Mouse (Mus musculus): Measurements from ENCODE around the gene Grhpr. TPM values are rescaled to one million over a fixed set of nuclear protein-coding genes. Genes with fewer than 3 reads are reported as not detected.

Grhpr gene
- polyA plus RNA-seq (2014; fragmentation: Nextera tagmentation; extraction: Ambion mirVana) = 39.0 and 46.9 TPM in 2 replicates

GRCm38 (mm10) chr4:44981280-44981973, at the start of gene Grhpr:
Gene Grhpr (plus strand): TSS chr4:44981395.
- 0% methylated on average over 32 of the region's 40 CpGs for WGBS
- Histone ChIP-seq H3K36me3 (ENCODE audit: control insufficient read depth, insufficient read depth, low read length) (no peaks in the 10 kb centered on the region), H3K27ac (ENCODE audit: low read depth, low read length) (peak within 1 kb of the TSS; percentile 58; the same call in 1 of the 2 replicates), H3K9me3 (ENCODE audit: control insufficient read depth, low read length) (no peaks in the 10 kb centered on the region), H3K4me3 (ENCODE audit: low read depth, low read length) (peak within 1 kb of the TSS; percentile 63), H3K4me2 (replicated peaks; ENCODE audit: low read depth, low read length) (peak within 1 kb of the TSS; percentile 94), H3K9ac (ENCODE audit: low read depth, low read length) (peak within 1 kb of the TSS; percentile 74), H3K4me1 (replicated peaks; ENCODE audit: control insufficient read depth, insufficient read depth, low read length) (peaks cover 2% of the 10 kb centered on the region; the same call in 1 of the 2 replicates), H3K27me3 (ENCODE audit: control insufficient read depth, insufficient read depth, low read length) (no peaks in the 10 kb centered on the region)
- DNase-seq (ENCODE audit: low spot score) (peak; percentile 91), ATAC-seq (ENCODE audit: low FRiP score) (peak; percentile 92)

- Histone ChIP-seq H3K4me1 (replicated peaks; ENCODE audit: control insufficient read depth, insufficient read depth, low read length) (no peaks in the 10 kb centered on the region), H3K27ac (ENCODE audit: low read depth, low read length) (no peak overlapping the region), H3K9ac (ENCODE audit: low read depth, low read length) (no peak overlapping the region), H3K27me3 (ENCODE audit: control insufficient read depth, insufficient read depth, low read length) (no peaks in the 10 kb centered on the region), H3K4me2 (replicated peaks; ENCODE audit: low read depth, low read length) (no peak overlapping the region), H3K4me3 (ENCODE audit: low read depth, low read length) (no peak overlapping the region), H3K36me3 (ENCODE audit: control insufficient read depth, insufficient read depth, low read length) (peaks cover 3% of the 10 kb centered on the region; the same call in 1 of the 2 replicates), H3K9me3 (ENCODE audit: control insufficient read depth, low read length) (no peaks in the 10 kb centered on the region)
- DNase-seq (ENCODE audit: low spot score) = no peak
- 90% methylated on average over 6 of the region's 6 CpGs for WGBS
- ATAC-seq (ENCODE audit: low FRiP score) = no peak
Observed at GRCm38 (mm10) chr4:44931732-44932131, 49.5 kb upstream of the Grhpr start.

GRCm38 (mm10) chr4:44938359-44939340, 42.5 kb upstream of the Grhpr start:
- Histone ChIP-seq H3K4me2 (replicated peaks; ENCODE audit: low read depth, low read length) (no peak overlapping the region), H3K27me3 (ENCODE audit: control insufficient read depth, insufficient read depth, low read length) (no peaks in the 10 kb centered on the region), H3K27ac (ENCODE audit: low read depth, low read length) (no peak overlapping the region), H3K9me3 (ENCODE audit: control insufficient read depth, low read length) (no peaks in the 10 kb centered on the region), H3K36me3 (ENCODE audit: control insufficient read depth, insufficient read depth, low read length) (peaks cover 2% of the 10 kb centered on the region; the same call in 1 of the 2 replicates), H3K4me3 (ENCODE audit: low read depth, low read length) (no peak overlapping the region), H3K4me1 (replicated peaks; ENCODE audit: control insufficient read depth, insufficient read depth, low read length) (no peaks in the 10 kb centered on the region), H3K9ac (ENCODE audit: low read depth, low read length) (no peak overlapping the region)
- DNase-seq (ENCODE audit: low spot score) = no peak
- ATAC-seq (ENCODE audit: low FRiP score) = no peak
- WGBS = 83% methylated on average over 8 of the region's 8 CpGs

GRCm38 (mm10) chr4:44939576-44940249, 41.5 kb upstream of the Grhpr start:
- no peak for DNase-seq (ENCODE audit: low spot score)
- H3K9ac ChIP-seq (ENCODE audit: low read depth, low read length) = no peak overlapping the region
- no peaks in the 10 kb centered on the region for H3K9me3 ChIP-seq (ENCODE audit: control insufficient read depth, low read length)
- no peak for ATAC-seq (ENCODE audit: low FRiP score)
- H3K27me3 ChIP-seq (ENCODE audit: control insufficient read depth, insufficient read depth, low read length) = no peaks in the 10 kb centered on the region
- no peak overlapping the region for H3K4me3 ChIP-seq (ENCODE audit: low read depth, low read length)
- no peak overlapping the region for H3K27ac ChIP-seq (ENCODE audit: low read depth, low read length)
- H3K4me1 ChIP-seq (replicated peaks; ENCODE audit: control insufficient read depth, insufficient read depth, low read length) = no peaks in the 10 kb centered on the region
- no peaks in the 10 kb centered on the region for H3K36me3 ChIP-seq (ENCODE audit: control insufficient read depth, insufficient read depth, low read length)
- 86% methylated on average over 14 of the region's 14 CpGs for WGBS
- no peak overlapping the region for H3K4me2 ChIP-seq (replicated peaks; ENCODE audit: low read depth, low read length)

- Histone ChIP-seq H3K27me3 (ENCODE audit: control insufficient read depth, insufficient read depth, low read length) (no peaks in the 10 kb centered on the region), H3K36me3 (ENCODE audit: control insufficient read depth, insufficient read depth, low read length) (no peaks in the 10 kb centered on the region), H3K4me1 (replicated peaks; ENCODE audit: control insufficient read depth, insufficient read depth, low read length) (no peaks in the 10 kb centered on the region), H3K4me2 (replicated peaks; ENCODE audit: low read depth, low read length) (no peak overlapping the region), H3K4me3 (ENCODE audit: low read depth, low read length) (no peak overlapping the region), H3K9ac (ENCODE audit: low read depth, low read length) (no peak overlapping the region), H3K9me3 (ENCODE audit: control insufficient read depth, low read length) (no peaks in the 10 kb centered on the region), H3K27ac (ENCODE audit: low read depth, low read length) (no peak overlapping the region)
- WGBS = 85% methylated on average over 9 of the region's 9 CpGs
- DNase-seq (ENCODE audit: low spot score) (no peak), ATAC-seq (ENCODE audit: low FRiP score) (no peak)
Observed at GRCm38 (mm10) chr4:44940286-44940685, 40.9 kb upstream of the Grhpr start.

- no peaks in the 10 kb centered on the region for H3K36me3 ChIP-seq (ENCODE audit: control insufficient read depth, insufficient read depth, low read length)
- H3K4me3 ChIP-seq (ENCODE audit: low read depth, low read length) = no peak overlapping the region
- ATAC-seq (ENCODE audit: low FRiP score) (no peak), DNase-seq (ENCODE audit: low spot score) (no peak)
- no peak overlapping the region for H3K4me2 ChIP-seq (replicated peaks; ENCODE audit: low read depth, low read length)
- H3K9ac ChIP-seq (ENCODE audit: low read depth, low read length) = no peak overlapping the region
- no peaks in the 10 kb centered on the region for H3K27me3 ChIP-seq (ENCODE audit: control insufficient read depth, insufficient read depth, low read length)
- no peaks in the 10 kb centered on the region for H3K4me1 ChIP-seq (replicated peaks; ENCODE audit: control insufficient read depth, insufficient read depth, low read length)
- no peak overlapping the region for H3K27ac ChIP-seq (ENCODE audit: low read depth, low read length)
- no peaks in the 10 kb centered on the region for H3K9me3 ChIP-seq (ENCODE audit: control insufficient read depth, low read length)
- 94% methylated on average over 1 of the region's 1 CpGs for WGBS
Observed at GRCm38 (mm10) chr4:44942237-44942636, 39.0 kb upstream of the Grhpr start.

- WGBS = 78% methylated on average over 6 of the region's 6 CpGs
- ATAC-seq (ENCODE audit: low FRiP score) (no peak), DNase-seq (ENCODE audit: low spot score) (no peak)
- no peak overlapping the region for H3K4me3 ChIP-seq (ENCODE audit: low read depth, low read length)
- H3K9me3 ChIP-seq (ENCODE audit: control insufficient read depth, low read length) = no peaks in the 10 kb centered on the region
- H3K27ac ChIP-seq (ENCODE audit: low read depth, low read length) = no peak overlapping the region
- no peaks in the 10 kb centered on the region for H3K27me3 ChIP-seq (ENCODE audit: control insufficient read depth, insufficient read depth, low read length)
- H3K9ac ChIP-seq (ENCODE audit: low read depth, low read length) = no peak overlapping the region
- H3K4me1 ChIP-seq (replicated peaks; ENCODE audit: control insufficient read depth, insufficient read depth, low read length) = no peaks in the 10 kb centered on the region
- no peak overlapping the region for H3K4me2 ChIP-seq (replicated peaks; ENCODE audit: low read depth, low read length)
- H3K36me3 ChIP-seq (ENCODE audit: control insufficient read depth, insufficient read depth, low read length) = no peaks in the 10 kb centered on the region
Observed at GRCm38 (mm10) chr4:44943480-44943879, 37.7 kb upstream of the Grhpr start.

GRCm38 (mm10) chr4:44944426-44945075, 36.6 kb upstream of the Grhpr start:
- no peak overlapping the region for H3K27ac ChIP-seq (ENCODE audit: low read depth, low read length)
- no peaks in the 10 kb centered on the region for H3K36me3 ChIP-seq (ENCODE audit: control insufficient read depth, insufficient read depth, low read length)
- H3K9me3 ChIP-seq (ENCODE audit: control insufficient read depth, low read length) = no peaks in the 10 kb centered on the region
- H3K4me3 ChIP-seq (ENCODE audit: low read depth, low read length) = no peak overlapping the region
- no peak for DNase-seq (ENCODE audit: low spot score)
- no peak for ATAC-seq (ENCODE audit: low FRiP score)
- H3K4me2 ChIP-seq (replicated peaks; ENCODE audit: low read depth, low read length) = no peak overlapping the region
- H3K27me3 ChIP-seq (ENCODE audit: control insufficient read depth, insufficient read depth, low read length) = no peaks in the 10 kb centered on the region
- WGBS = 86% methylated on average over 10 of the region's 10 CpGs
- no peak overlapping the region for H3K9ac ChIP-seq (ENCODE audit: low read depth, low read length)
- H3K4me1 ChIP-seq (replicated peaks; ENCODE audit: control insufficient read depth, insufficient read depth, low read length) = 0 out of 2 replicates have a peak, but pooled peaks cover 2% of the 10 kb centered on the region

Data from hindbrain, embryonic 11.5 days (tissue).